Mouse (Mus musculus) stomach, embryonic 15.5 days (tissue): ENCODE results near the gene Cacna1h. TPM values are rescaled to one million over a fixed set of nuclear protein-coding genes. Genes with fewer than 3 reads are reported as not detected.

Experiments used
- ATAC-seq: fragments of 200-750 bp; cut with Nextera tagmentation; 2 replicates; pipeline ENCODE4 v1.8.0; 2017; ENCODE audit warnings: low read depth, moderate number of reproducible peaks, moderate TSS enrichment; ENCODE audit not compliant: insufficient read depth, low FRiP score
- H3K27ac ChIP-seq: fragments of 300-500 bp; sonication (generic); 2 replicates; pipeline ENCODE4 v1.5.1; 2015; ENCODE audit warnings: mild to moderate bottlenecking, inconsistent platforms
- H3K27me3 ChIP-seq: fragments of 300-500 bp; sonication (generic); replicated peaks from 2 replicates; pipeline ENCODE4 v1.6.1; 2015; ENCODE audit warnings: inconsistent platforms
- H3K36me3 ChIP-seq: fragments of 300-500 bp; sonication (generic); 2 replicates; pipeline ENCODE4 v1.6.1; 2015; ENCODE audit warnings: inconsistent platforms
- H3K4me1 ChIP-seq: fragments of 300-500 bp; sonication (generic); 2 replicates; pipeline ENCODE4 v1.6.1; 2015; ENCODE audit warnings: inconsistent platforms
- H3K4me2 ChIP-seq: fragments of 300-500 bp; sonication (generic); 2 replicates; pipeline ENCODE4 v1.6.1; 2015; ENCODE audit warnings: mild to moderate bottlenecking, inconsistent platforms
- H3K4me3 ChIP-seq: fragments of 300-500 bp; sonication (generic); replicated peaks from 2 replicates; pipeline ENCODE4 v1.5.1; 2015; ENCODE audit warnings: inconsistent platforms
- H3K9ac ChIP-seq: fragments of 300-500 bp; sonication (generic); 2 replicates; pipeline ENCODE4 v1.6.1; 2015; ENCODE audit warnings: inconsistent platforms
- H3K9me3 ChIP-seq: fragments of 300-500 bp; sonication (generic); 2 replicates; pipeline ENCODE4 v1.6.1; 2016; ENCODE audit warnings: inconsistent platforms
- WGBS: fragments of 180-500 bp; shearing (Covaris S2); methylation state at CpG from one replicate; pipeline ENCODE4 v1.1.7; 2015; 5-methylcytosine and 5-hydroxymethylcytosine counted together
- polyA plus RNA-seq: library from polyadenylated mRNA; unstranded; fragments of >200 nt; fragmentation: Nextera tagmentation; extraction: Ambion mirVana; gene quantifications from 2 replicates; pipeline ENCODE4 v1.2.1, GENCODE M21; 2015

Cacna1h gene
- polyA plus RNA-seq, 1 experiment from 2014 or later = 5.6 TPM

DNA sequence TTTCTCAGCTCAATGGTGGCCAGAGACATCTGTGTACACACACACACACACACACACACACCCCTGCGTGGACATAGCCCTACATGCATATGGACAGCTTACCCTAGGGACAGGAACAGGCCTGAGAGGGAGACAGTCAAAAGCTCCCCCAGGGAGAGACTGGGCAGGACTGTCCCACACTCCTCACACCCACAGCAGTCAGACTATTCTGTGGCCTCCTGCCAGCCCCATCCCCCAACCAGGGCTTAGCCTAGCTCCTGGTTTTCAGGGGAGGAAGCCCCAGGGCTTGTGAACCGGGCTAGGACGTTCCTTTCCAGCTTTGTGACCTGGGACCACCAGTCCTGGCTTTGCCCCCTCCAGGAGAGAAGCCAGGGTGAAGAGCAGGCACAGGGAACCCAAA lies 17.4 kb downstream of the Cacna1h start:
- H3K27me3 ChIP-seq = no peaks in the 10 kb centered on the region
- peak overlapping the region; percentile 8; the same call in 1 of the 2 replicates for H3K4me2 ChIP-seq
- WGBS = 23% methylated on average over 3 of the region's 3 CpGs
- no peaks in the 10 kb centered on the region for H3K36me3 ChIP-seq
- no peak overlapping the region for H3K4me3 ChIP-seq
- H3K27ac ChIP-seq = peak overlapping the region; percentile 36
- ATAC-seq = peak; percentile 20; the same call in 1 of the 2 replicates
- H3K9me3 ChIP-seq = no peaks in the 10 kb centered on the region
- H3K4me1 ChIP-seq = peaks cover 43% of the 10 kb centered on the region
- H3K9ac ChIP-seq = no peak overlapping the region

DNA sequence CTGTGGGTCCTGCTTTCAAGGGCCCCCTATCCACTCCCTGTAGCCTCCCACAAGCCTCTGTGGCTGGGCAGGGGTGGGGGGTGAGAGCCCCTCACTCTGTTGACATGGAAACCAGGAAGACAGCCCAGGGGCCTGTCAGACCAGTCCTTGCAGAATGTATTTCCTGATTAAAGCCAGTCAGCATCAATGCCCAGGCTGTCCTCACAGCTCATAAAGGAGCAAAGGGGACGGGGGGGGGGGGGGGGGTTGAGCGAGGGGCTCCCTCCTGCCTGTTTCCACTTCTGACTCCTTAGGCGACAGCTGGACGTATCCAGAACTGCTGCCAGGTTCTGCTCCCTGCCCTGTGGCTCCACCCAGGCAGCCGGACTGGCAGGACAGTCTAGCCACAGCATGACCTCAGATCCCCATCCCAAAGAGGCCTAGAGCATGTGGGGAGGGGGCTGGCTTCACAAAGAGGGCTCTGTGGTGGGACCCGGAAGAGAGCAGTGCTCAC lies 18.1 kb downstream of the Cacna1h start:
- Histone ChIP-seq H3K9ac (no peak overlapping the region), H3K9me3 (no peaks in the 10 kb centered on the region), H3K4me2 (peak overlapping the region; percentile 8; the same call in 1 of the 2 replicates), H3K4me1 (peaks cover 46% of the 10 kb centered on the region), H3K27me3 (no peaks in the 10 kb centered on the region), H3K27ac (peak overlapping the region; percentile 36; the same call in 1 of the 2 replicates), H3K36me3 (no peaks in the 10 kb centered on the region), H3K4me3 (no peak overlapping the region)
- WGBS = 12% methylated on average over 5 of the region's 6 CpGs
- peak; percentile 37; the same call in 1 of the 2 replicates for ATAC-seq

GRCm38 (mm10) chr17:25414917-25415316 lies 18.7 kb downstream of the Cacna1h start:
- Histone ChIP-seq H3K27ac (peak overlapping the region; percentile 36; the same call in 1 of the 2 replicates), H3K36me3 (no peaks in the 10 kb centered on the region), H3K9me3 (no peaks in the 10 kb centered on the region), H3K4me2 (0 out of 2 replicates have a peak overlapping the region, but pooled peaks have one; percentile 6), H3K4me3 (no peak overlapping the region), H3K27me3 (no peaks in the 10 kb centered on the region), H3K9ac (no peak overlapping the region), H3K4me1 (peaks cover 48% of the 10 kb centered on the region)
- 37% methylated on average over 3 of the region's 3 CpGs for WGBS
- ATAC-seq = no peak

DNA sequence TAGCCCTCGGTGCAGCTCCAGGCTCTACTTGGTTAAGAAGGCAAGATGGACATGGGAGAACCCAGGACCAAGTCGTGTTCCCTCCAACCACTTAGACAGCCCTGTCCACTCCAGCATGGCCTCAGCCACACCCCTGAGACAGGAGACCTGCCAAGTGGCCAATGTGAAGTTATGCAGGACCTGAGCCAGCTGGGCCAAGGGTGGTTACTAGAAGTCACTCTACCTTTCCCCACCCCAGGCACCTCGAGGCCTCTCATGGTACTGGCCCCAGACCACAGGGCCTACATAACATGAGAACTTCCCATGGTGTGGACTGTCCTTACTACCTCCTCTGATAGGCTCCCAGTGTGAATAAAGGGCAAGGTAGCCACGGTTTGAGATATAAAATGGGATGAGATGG lies 19.4 kb downstream of the Cacna1h start:
- H3K4me1 ChIP-seq = peaks cover 54% of the 10 kb centered on the region
- ATAC-seq = no peak

GRCm38 (mm10) chr17:25411251-25411650 lies 22.3 kb downstream of the Cacna1h start:
- ATAC-seq = no peak
- 55% methylated on average over 4 of the region's 4 CpGs for WGBS
- H3K4me1 ChIP-seq = peaks cover 51% of the 10 kb centered on the region

More for the DNA sequence above, 19.4 kb downstream of the Cacna1h start:
- Histone ChIP-seq H3K9ac (no peak overlapping the region), H3K4me3 (no peak overlapping the region), H3K27ac (no peak overlapping the region), H3K27me3 (no peaks in the 10 kb centered on the region), H3K36me3 (no peaks in the 10 kb centered on the region), H3K9me3 (no peaks in the 10 kb centered on the region), H3K4me2 (no peak overlapping the region)
- WGBS = 55% methylated on average over 4 of the region's 4 CpGs

DNA sequence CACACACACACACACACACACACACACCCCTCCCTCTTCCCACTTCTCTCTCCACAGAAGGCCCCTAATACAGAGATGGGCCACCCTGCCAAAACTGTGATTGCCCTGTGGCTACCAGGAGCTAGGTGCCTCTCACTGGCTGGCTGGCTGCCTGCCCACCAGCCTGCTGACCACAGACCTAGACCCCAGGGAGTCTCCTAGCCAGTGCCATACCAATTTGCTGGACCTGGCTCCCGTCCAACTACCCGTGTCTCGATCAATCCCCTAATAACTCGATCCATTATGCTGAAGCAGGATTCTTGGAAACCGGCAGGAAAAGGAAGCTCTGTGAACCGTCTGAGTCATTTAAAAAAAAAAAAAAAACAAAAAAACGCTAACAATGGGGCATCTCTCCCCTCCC lies 22.8 kb downstream of the Cacna1h start:
- Histone ChIP-seq H3K36me3 (no peaks in the 10 kb centered on the region), H3K4me1 (peaks cover 51% of the 10 kb centered on the region), H3K9ac (no peak overlapping the region), H3K4me3 (no peak overlapping the region), H3K4me2 (no peak overlapping the region), H3K9me3 (no peaks in the 10 kb centered on the region), H3K27ac (no peak overlapping the region; the same call in 1 of the 2 replicates), H3K27me3 (no peaks in the 10 kb centered on the region)
- 41% methylated on average over 7 of the region's 7 CpGs for WGBS
- no peak for ATAC-seq

More at GRCm38 (mm10) chr17:25411251-25411650, 22.3 kb downstream of the Cacna1h start:
- no peaks in the 10 kb centered on the region for H3K27me3 ChIP-seq
- no peak overlapping the region for H3K27ac ChIP-seq
- no peaks in the 10 kb centered on the region for H3K9me3 ChIP-seq
- no peak overlapping the region for H3K4me2 ChIP-seq
- H3K4me3 ChIP-seq = no peak overlapping the region
- no peak overlapping the region for H3K9ac ChIP-seq
- no peaks in the 10 kb centered on the region for H3K36me3 ChIP-seq

- H3K9me3 ChIP-seq = no peaks in the 10 kb centered on the region
- no peak overlapping the region for H3K27ac ChIP-seq
- H3K36me3 ChIP-seq = no peaks in the 10 kb centered on the region
- peaks cover 51% of the 10 kb centered on the region for H3K4me1 ChIP-seq
- H3K4me2 ChIP-seq = no peak overlapping the region
- ATAC-seq = no peak
- H3K27me3 ChIP-seq = no peaks in the 10 kb centered on the region
- 64% methylated on average over 6 of the region's 6 CpGs for WGBS
- no peak overlapping the region for H3K9ac ChIP-seq
- no peak overlapping the region for H3K4me3 ChIP-seq
These were observed 23.4 kb downstream of the Cacna1h start for GRCm38 (mm10) chr17:25410180-25410579.

DNA sequence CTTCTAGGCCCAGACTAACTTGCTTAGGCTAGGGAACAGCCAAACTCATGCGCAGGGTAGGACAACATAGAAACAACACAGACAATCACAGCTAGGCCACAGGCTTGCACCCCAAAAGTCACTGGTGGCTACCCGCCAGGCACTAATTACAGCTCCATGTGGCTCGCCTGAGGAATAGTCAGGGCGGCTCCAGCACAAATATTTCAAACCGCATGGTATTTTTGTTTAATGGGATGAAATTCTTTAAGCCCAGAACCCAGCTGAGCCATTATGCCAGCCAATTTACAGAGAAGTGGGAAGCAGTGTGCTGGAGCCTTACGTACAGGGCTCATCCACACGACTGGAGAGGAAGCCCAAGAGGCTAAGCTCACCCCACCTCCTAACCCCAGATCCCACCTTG lies 24.0 kb downstream of the Cacna1h start:
- Histone ChIP-seq H3K9ac (no peak overlapping the region), H3K9me3 (no peaks in the 10 kb centered on the region), H3K4me3 (no peak overlapping the region), H3K36me3 (no peaks in the 10 kb centered on the region), H3K27me3 (no peaks in the 10 kb centered on the region), H3K27ac (no peak overlapping the region), H3K4me1 (peaks cover 51% of the 10 kb centered on the region), H3K4me2 (no peak overlapping the region)
- ATAC-seq = no peak
- 68% methylated on average over 7 of the region's 7 CpGs for WGBS

GRCm38 (mm10) chr17:25408302-25408999 lies 25.1 kb downstream of the Cacna1h start:
- no peak for ATAC-seq
- Histone ChIP-seq H3K27ac (no peak overlapping the region), H3K9ac (no peak overlapping the region), H3K36me3 (no peaks in the 10 kb centered on the region), H3K4me1 (peaks cover 47% of the 10 kb centered on the region), H3K4me3 (no peak overlapping the region), H3K4me2 (no peak overlapping the region), H3K27me3 (no peaks in the 10 kb centered on the region), H3K9me3 (no peaks in the 10 kb centered on the region)
- 82% methylated on average over 7 of the region's 7 CpGs for WGBS

DNA sequence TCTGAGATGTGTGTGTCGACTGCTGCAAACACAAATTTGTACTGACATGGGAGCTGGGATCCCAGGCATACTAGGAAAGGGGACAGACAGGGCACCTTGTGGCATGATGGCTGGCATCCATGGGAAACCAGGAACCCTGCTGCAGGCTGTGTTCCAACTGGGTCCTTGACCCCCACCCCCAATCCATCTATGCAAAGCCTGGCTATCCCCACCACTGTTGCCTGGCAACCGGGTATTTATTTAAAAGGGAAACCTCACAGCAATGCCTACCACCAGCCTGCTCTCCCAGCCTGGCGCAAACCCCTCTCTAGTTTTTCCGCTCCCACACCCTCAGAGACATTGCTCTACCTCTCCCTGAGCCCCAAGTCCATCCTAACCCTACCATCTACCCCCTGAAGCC lies 26.2 kb downstream of the Cacna1h start:
- 0 out of 2 replicates have a peak overlapping the region, but pooled peaks have one; percentile 80 for H3K27ac ChIP-seq
- ATAC-seq = no peak
- H3K27me3 ChIP-seq = no peaks in the 10 kb centered on the region
- H3K4me2 ChIP-seq = no peak overlapping the region
- peaks cover 47% of the 10 kb centered on the region for H3K4me1 ChIP-seq
- H3K9ac ChIP-seq = no peak overlapping the region
- no peaks in the 10 kb centered on the region for H3K36me3 ChIP-seq
- H3K9me3 ChIP-seq = no peaks in the 10 kb centered on the region
- WGBS = 56% methylated on average over 4 of the region's 4 CpGs
- H3K4me3 ChIP-seq = no peak overlapping the region

- H3K4me1 ChIP-seq = peaks cover 42% of the 10 kb centered on the region
- no peak overlapping the region for H3K4me2 ChIP-seq
- peak overlapping the region; percentile 80 for H3K27ac ChIP-seq
- no peak overlapping the region for H3K9ac ChIP-seq
- no peak overlapping the region for H3K4me3 ChIP-seq
- no peaks in the 10 kb centered on the region for H3K27me3 ChIP-seq
- no peak for ATAC-seq
- WGBS = 33% methylated on average over 6 of the region's 6 CpGs
- no peaks in the 10 kb centered on the region for H3K9me3 ChIP-seq
- no peaks in the 10 kb centered on the region for H3K36me3 ChIP-seq
These were observed 27.6 kb downstream of the Cacna1h start for GRCm38 (mm10) chr17:25406011-25406441.

- H3K4me1 ChIP-seq = peaks cover 41% of the 10 kb centered on the region
- no peak overlapping the region for H3K4me3 ChIP-seq
- H3K9ac ChIP-seq = no peak overlapping the region
- H3K36me3 ChIP-seq = no peaks in the 10 kb centered on the region
- peak overlapping the region; percentile 1; the same call in 1 of the 2 replicates for H3K4me2 ChIP-seq
- H3K27ac ChIP-seq = peak overlapping the region; percentile 80
- no peaks in the 10 kb centered on the region for H3K9me3 ChIP-seq
- ATAC-seq = peak; percentile 86
- no peaks in the 10 kb centered on the region for H3K27me3 ChIP-seq
- WGBS = 14% methylated on average over 9 of the region's 10 CpGs
These were observed 28.2 kb downstream of the Cacna1h start for GRCm38 (mm10) chr17:25405224-25405895.
